Mouse (Mus musculus) right cerebral cortex, postnatal 36 days (tissue): ENCODE data around the gene R3hdml.

Experiments used
- DNase-seq, 2 experiments: peaks; one replicate each; pipeline ENCODE4 v3.0.0; 2022; ENCODE audit warnings: low spot score in 2 of 2, mixed read lengths in 1 of 2

Gene R3hdml

GRCm38 (mm10) chr2:163540231-163541117, 48.4 kb downstream of the R3hdml start:
- DNase-seq = no peak

- DNase-seq = no peak
Observed at GRCm38 (mm10) chr2:163541568-163542182, 49.6 kb downstream of the R3hdml start.

- DNase-seq = no peak
Observed at GRCm38 (mm10) chr2:163542674-163543073, 50.6 kb downstream of the R3hdml start.

- DNase-seq = no peak
Observed at GRCm38 (mm10) chr2:163546623-163547318, 54.7 kb downstream of the R3hdml start.

- DNase-seq = no peak
Observed at GRCm38 (mm10) chr2:163548822-163549221, 56.7 kb downstream of the R3hdml start.

- DNase-seq = no peak
Observed at GRCm38 (mm10) chr2:163549786-163550185, 57.7 kb downstream of the R3hdml start.
